Mouse (Mus musculus): ENCODE measurements around the gene Hpf1.
A peak's percentile ranks its signal among the peaks of the same experiment; 100 is the strongest.

The Hpf1 gene

GRCm38 (mm10) chr8:60891757-60892156 lies 1.5 kb downstream of the Hpf1 start:
- no peak for DNase-seq (ENCODE audit: low read depth, low spot score)

GRCm38 (mm10) chr8:60895878-60896277 lies 5.7 kb downstream of the Hpf1 start:
- DNase-seq (ENCODE audit: low read depth, low spot score): no peak

GRCm38 (mm10) chr8:60900147-60900546 lies 9.9 kb downstream of the Hpf1 start:
- DNase-seq (ENCODE audit: low read depth, low spot score): no peak

- no peak for DNase-seq (ENCODE audit: low read depth, low spot score)
Observed at GRCm38 (mm10) chr8:60912081-60912480, 21.9 kb downstream of the Hpf1 start.

- DNase-seq (ENCODE audit: low read depth, low spot score): no peak
Observed at GRCm38 (mm10) chr8:60912554-60912953, 22.3 kb downstream of the Hpf1 start.

GRCm38 (mm10) chr8:60919069-60919468 lies 28.9 kb downstream of the Hpf1 start:
- no peak for DNase-seq (ENCODE audit: low read depth, low spot score)

GRCm38 (mm10) chr8:60920176-60920575 lies 30.0 kb downstream of the Hpf1 start:
- DNase-seq (ENCODE audit: low read depth, low spot score): no peak

GRCm38 (mm10) chr8:60933617-60934016 lies 43.4 kb downstream of the Hpf1 start:
- no peak for DNase-seq (ENCODE audit: low read depth, low spot score)

GRCm38 (mm10) chr8:60938717-60939424 lies 48.7 kb downstream of the Hpf1 start:
- DNase-seq (ENCODE audit: low read depth, low spot score): no peak

- no peak for DNase-seq (ENCODE audit: low read depth, low spot score)
Observed at GRCm38 (mm10) chr8:60942867-60943266, 52.6 kb downstream of the Hpf1 start.

- no peak for DNase-seq (ENCODE audit: low read depth, low spot score)
Observed at GRCm38 (mm10) chr8:60947503-60947902, 57.3 kb downstream of the Hpf1 start.

GRCm38 (mm10) chr8:60949859-60950258 lies 59.6 kb downstream of the Hpf1 start:
- no peak for DNase-seq (ENCODE audit: low read depth, low spot score)

GRCm38 (mm10) chr8:60951271-60951670 lies 61.1 kb downstream of the Hpf1 start:
- DNase-seq (ENCODE audit: low read depth, low spot score): no peak

GRCm38 (mm10) chr8:60951757-60952156 lies 61.5 kb downstream of the Hpf1 start:
- DNase-seq (ENCODE audit: low read depth, low spot score): no peak

GRCm38 (mm10) chr8:60952803-60953202 lies 62.6 kb downstream of the Hpf1 start:
- no peak for DNase-seq (ENCODE audit: low read depth, low spot score)

GRCm38 (mm10) chr8:60954281-60955014 lies 64.2 kb downstream of the Hpf1 start:
- DNase-seq (ENCODE audit: low read depth, low spot score): peak; percentile 81

- no peak for DNase-seq (ENCODE audit: low read depth, low spot score)
Observed at GRCm38 (mm10) chr8:60956847-60957246, 66.6 kb downstream of the Hpf1 start.
